Mouse (Mus musculus): ENCODE data around the gene Chst12.

The Chst12 gene

GRCm38 (mm10) chr5:140517921-140518230 lies 12.5 kb downstream of the Chst12 start:
- no peak for DNase-seq

GRCm38 (mm10) chr5:140521196-140521595 lies 15.8 kb downstream of the Chst12 start:
- DNase-seq, result no peak

GRCm38 (mm10) chr5:140526754-140527153 lies 21.4 kb downstream of the Chst12 start:
- DNase-seq, result no peak

GRCm38 (mm10) chr5:140538111-140538683 lies 32.8 kb downstream of the Chst12 start:
- DNase-seq, result no peak

- peak; percentile 90 to 92 for DNase-seq
Observed at GRCm38 (mm10) chr5:140540106-140540505, 34.8 kb downstream of the Chst12 start.

GRCm38 (mm10) chr5:140542811-140543575 lies 37.6 kb downstream of the Chst12 start:
- DNase-seq, result no peak

- no peak for DNase-seq
Observed at GRCm38 (mm10) chr5:140545651-140546050, 40.3 kb downstream of the Chst12 start.

GRCm38 (mm10) chr5:140546332-140546731 lies 41.0 kb downstream of the Chst12 start:
- DNase-seq, result no peak

- peak; percentile 36 to 58 for DNase-seq
Observed at GRCm38 (mm10) chr5:140549306-140550047, 44.1 kb downstream of the Chst12 start.

- DNase-seq, result no peak
Observed at GRCm38 (mm10) chr5:140553719-140554118, 48.4 kb downstream of the Chst12 start.

GRCm38 (mm10) chr5:140556859-140557258 lies 51.5 kb downstream of the Chst12 start:
- DNase-seq, result no peak

GRCm38 (mm10) chr5:140562601-140563000 lies 57.3 kb downstream of the Chst12 start:
- DNase-seq, result no peak

- DNase-seq, result no peak
Observed at GRCm38 (mm10) chr5:140564896-140565295, 59.5 kb downstream of the Chst12 start, which contains the start of gene Grifin. Grifin (minus strand) TSS chr5:140565071.

GRCm38 (mm10) chr5:140565451-140565850 lies 60.1 kb downstream of the Chst12 start:
- peak; percentile 83 to 87 for DNase-seq

- DNase-seq, result peak; percentile 76 to 83
Observed at GRCm38 (mm10) chr5:140565856-140566255, 60.5 kb downstream of the Chst12 start.

GRCm38 (mm10) chr5:140566271-140566670 lies 60.9 kb downstream of the Chst12 start:
- no peak for DNase-seq

GRCm38 (mm10) chr5:140567321-140567720 lies 62.0 kb downstream of the Chst12 start:
- peak; percentile 85 to 91 for DNase-seq

- no peak for DNase-seq
Observed at GRCm38 (mm10) chr5:140567751-140568150, 62.4 kb downstream of the Chst12 start.

- peak; percentile 77 to 81 for DNase-seq
Observed at GRCm38 (mm10) chr5:140568321-140568970, 63.1 kb downstream of the Chst12 start.

GRCm38 (mm10) chr5:140569032-140569595 lies 63.8 kb downstream of the Chst12 start:
- DNase-seq, result no peak

- DNase-seq, result no peak
Observed at GRCm38 (mm10) chr5:140570223-140570870, 65.0 kb downstream of the Chst12 start.

- peak in 1 of 2 experiments; percentile 17 for DNase-seq
Observed at GRCm38 (mm10) chr5:140571201-140571600, 65.9 kb downstream of the Chst12 start.

Measured in kidney, postnatal 4 days (tissue).